Mouse (Mus musculus) ES-E14 (cell line): Measurements from ENCODE around the gene Hoxd12.

ENCODE experiments used
- HCFC1 ChIP-seq: IDR thresholded peaks from 2 replicates; pipeline ENCODE4 v1.6.1; 2012; ENCODE audit warnings: low read length, inconsistent platforms, borderline replicate concordance; ENCODE audit not compliant: insufficient read depth
- ZNF384 ChIP-seq: IDR thresholded peaks from 2 replicates; pipeline ENCODE4 v1.6.1; 2012; ENCODE audit warnings: low read depth, low read length, inconsistent platforms

DNA sequence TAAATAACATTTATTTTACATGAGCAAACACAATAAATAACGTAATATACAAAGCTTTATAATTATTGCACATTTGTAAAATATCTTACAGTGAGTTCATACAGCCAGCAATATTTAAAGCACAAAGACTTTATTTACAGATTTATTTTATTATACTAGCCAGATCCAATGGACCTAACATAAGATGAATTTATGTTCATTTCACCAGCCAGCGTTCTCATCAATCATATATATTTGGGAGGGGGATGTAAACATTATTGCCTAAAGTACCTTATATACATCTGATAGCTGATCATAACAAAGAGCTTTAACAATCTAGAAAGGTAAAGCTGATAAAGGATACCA, 21.8 kb upstream of the Hoxd12 start:
- no peak for TF ChIP-seq ZNF384
- TF ChIP-seq HCFC1, result no peak
